Mouse (Mus musculus) brain, embryonic 14.5 days (tissue): ENCODE data around the gene Tacc2.

Source experiments
- CTCF ChIP-seq: fragments of 200-500 bp; IDR thresholded peaks from 2 replicates; pipeline ENCODE4 v1.5.1; 2012; ENCODE audit warnings: inconsistent platforms, mild to moderate bottlenecking, moderate library complexity, borderline replicate concordance; ENCODE audit not compliant: insufficient read depth, insufficient read length; ENCODE audit errors: extremely low read depth
- POLR2A ChIP-seq: fragments of 200-500 bp; IDR thresholded peaks from 2 replicates; pipeline ENCODE4 v1.6.1; 2012; ENCODE audit warnings: mild to moderate bottlenecking, inconsistent platforms, borderline replicate concordance; ENCODE audit not compliant: poor library complexity, insufficient read depth, insufficient read length, severe bottlenecking; ENCODE audit errors: extremely low read depth

DNA sequence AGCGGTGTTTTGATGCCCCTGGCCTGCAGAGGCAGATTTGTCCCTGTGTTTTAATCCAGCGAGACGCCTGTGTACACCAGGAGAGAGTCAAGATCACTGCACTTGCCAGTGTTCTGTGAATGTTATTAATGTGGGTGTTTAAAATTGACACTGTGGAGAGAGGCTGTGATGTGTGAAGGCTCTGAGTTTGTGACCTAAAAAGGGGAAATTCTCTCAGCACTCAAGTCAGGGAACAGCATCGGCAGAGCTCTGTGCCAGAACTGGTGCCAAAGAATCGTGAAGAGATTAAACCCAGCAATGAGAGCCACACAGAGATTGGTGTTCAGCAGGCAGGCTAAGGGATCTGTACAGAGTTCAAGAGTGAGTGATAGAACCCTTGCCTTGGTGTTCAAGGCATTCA, 21.6 kb upstream of the Tacc2 start:
- TF ChIP-seq CTCF, result no peak
- no peak for TF ChIP-seq POLR2A
